Mouse (Mus musculus) stomach, embryonic 15.5 days (tissue): ENCODE measurements around the gene Rcn3. TPM values are rescaled to one million over a fixed set of nuclear protein-coding genes. Genes with fewer than 3 reads are reported as not detected.

Experiments used
- ATAC-seq: fragments of 200-750 bp; cut with Nextera tagmentation; 2 replicates; pipeline ENCODE4 v1.8.0; 2017; ENCODE audit warnings: low read depth, moderate number of reproducible peaks, moderate TSS enrichment; ENCODE audit not compliant: insufficient read depth, low FRiP score
- H3K27ac ChIP-seq: fragments of 300-500 bp; sonication (generic); 2 replicates; pipeline ENCODE4 v1.5.1; 2015; ENCODE audit warnings: mild to moderate bottlenecking, inconsistent platforms
- H3K27me3 ChIP-seq: fragments of 300-500 bp; sonication (generic); replicated peaks from 2 replicates; pipeline ENCODE4 v1.6.1; 2015; ENCODE audit warnings: inconsistent platforms
- H3K36me3 ChIP-seq: fragments of 300-500 bp; sonication (generic); 2 replicates; pipeline ENCODE4 v1.6.1; 2015; ENCODE audit warnings: inconsistent platforms
- H3K4me1 ChIP-seq: fragments of 300-500 bp; sonication (generic); 2 replicates; pipeline ENCODE4 v1.6.1; 2015; ENCODE audit warnings: inconsistent platforms
- H3K4me2 ChIP-seq: fragments of 300-500 bp; sonication (generic); 2 replicates; pipeline ENCODE4 v1.6.1; 2015; ENCODE audit warnings: mild to moderate bottlenecking, inconsistent platforms
- H3K4me3 ChIP-seq: fragments of 300-500 bp; sonication (generic); replicated peaks from 2 replicates; pipeline ENCODE4 v1.5.1; 2015; ENCODE audit warnings: inconsistent platforms
- H3K9ac ChIP-seq: fragments of 300-500 bp; sonication (generic); 2 replicates; pipeline ENCODE4 v1.6.1; 2015; ENCODE audit warnings: inconsistent platforms
- H3K9me3 ChIP-seq: fragments of 300-500 bp; sonication (generic); 2 replicates; pipeline ENCODE4 v1.6.1; 2016; ENCODE audit warnings: inconsistent platforms
- WGBS: fragments of 180-500 bp; shearing (Covaris S2); methylation state at CpG from one replicate; pipeline ENCODE4 v1.1.7; 2015; 5-methylcytosine and 5-hydroxymethylcytosine counted together
- polyA plus RNA-seq: library from polyadenylated mRNA; unstranded; fragments of >200 nt; fragmentation: Nextera tagmentation; extraction: Ambion mirVana; gene quantifications from 2 replicates; pipeline ENCODE4 v1.2.1, GENCODE M21; 2015

Gene Rcn3
- polyA plus RNA-seq, 1 experiment from 2014 or later: 320 TPM

DNA sequence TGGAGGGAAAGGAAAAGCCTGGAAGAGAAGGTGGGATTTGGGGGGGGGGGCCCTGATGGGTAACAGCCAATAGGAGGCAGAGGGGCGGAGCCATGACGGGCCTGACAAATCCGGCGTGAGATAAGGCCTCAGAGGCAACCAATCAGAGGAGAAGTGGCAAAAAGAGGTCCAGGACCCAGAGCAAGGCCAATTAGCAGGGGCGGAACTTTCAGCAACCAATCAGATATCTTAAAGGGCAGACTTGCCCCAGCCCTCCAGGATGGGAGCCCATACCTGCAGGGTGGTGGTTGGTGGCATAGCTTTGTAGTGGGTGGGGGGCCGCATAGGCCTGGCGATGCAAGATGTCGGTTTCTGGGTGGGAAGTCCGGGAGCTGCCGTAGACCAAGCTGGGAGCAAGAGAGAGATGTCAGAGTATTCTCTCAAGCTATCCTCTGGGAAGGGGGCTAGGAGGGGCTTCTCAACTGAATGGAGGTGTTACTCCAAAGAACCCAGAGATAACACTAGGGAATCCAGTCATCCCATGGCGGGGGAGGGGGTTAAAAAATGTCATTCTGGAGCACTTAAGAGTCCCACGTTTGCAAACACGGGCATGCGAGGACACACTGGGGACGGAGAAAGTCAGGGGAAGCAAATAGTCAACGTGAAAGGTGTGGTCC is 40.9 kb downstream of the Rcn3 start:
- peak overlapping the region; percentile 82 for H3K4me3 ChIP-seq
- ATAC-seq: peak; percentile 12
- H3K4me1 ChIP-seq: peaks cover 17% of the 10 kb centered on the region
- H3K27me3 ChIP-seq: no peaks in the 10 kb centered on the region
- no peaks in the 10 kb centered on the region for H3K9me3 ChIP-seq
- H3K27ac ChIP-seq: peak overlapping the region; percentile 100; the same call in 1 of the 2 replicates
- 8% methylated on average over 16 of the region's 16 CpGs for WGBS
- H3K9ac ChIP-seq: no peak overlapping the region
- H3K36me3 ChIP-seq: peaks cover 43% of the 10 kb centered on the region
- H3K4me2 ChIP-seq: peak overlapping the region; percentile 94

DNA sequence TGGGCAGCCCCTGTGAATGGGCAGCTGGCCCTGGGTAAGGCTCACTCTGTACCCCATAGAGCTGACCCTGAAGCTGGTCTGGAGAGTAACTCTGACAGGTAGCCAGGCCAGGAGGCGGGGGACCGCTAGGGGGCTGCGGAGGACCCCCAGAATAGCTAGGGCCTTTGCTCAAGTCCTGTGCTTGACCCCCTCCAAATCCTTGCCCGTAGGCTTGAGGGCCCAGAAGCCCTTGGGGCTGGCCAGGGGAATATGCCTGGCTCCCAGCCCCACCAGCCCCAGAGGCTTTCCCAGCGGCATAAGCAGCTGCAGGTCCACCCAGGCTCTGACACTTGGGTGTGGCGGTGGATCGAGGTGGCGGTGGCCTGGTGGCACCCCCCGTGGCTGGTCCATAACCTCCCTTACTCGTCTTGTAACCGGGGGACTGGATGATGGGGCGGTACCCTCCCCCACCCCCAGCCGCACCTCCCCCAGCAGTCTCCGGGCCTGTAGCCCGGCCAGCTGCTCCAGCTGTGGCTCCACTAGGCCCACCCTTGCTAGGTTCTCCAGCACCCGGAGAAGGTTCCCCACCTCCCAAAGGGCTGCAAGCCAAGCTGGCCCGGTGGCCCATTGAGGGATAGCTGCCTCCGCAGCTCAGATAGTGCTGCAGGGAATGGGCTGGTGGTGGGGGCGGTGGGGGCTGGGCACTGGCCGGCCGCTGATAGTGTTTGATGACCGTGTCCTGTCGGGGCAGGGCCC is 42.9 kb downstream of the Rcn3 start:
- no peak for ATAC-seq
- H3K36me3 ChIP-seq: peaks cover 60% of the 10 kb centered on the region
- H3K4me1 ChIP-seq: peaks cover 17% of the 10 kb centered on the region
- H3K9me3 ChIP-seq: no peaks in the 10 kb centered on the region
- H3K9ac ChIP-seq: no peak overlapping the region
- no peak overlapping the region for H3K4me3 ChIP-seq
- no peaks in the 10 kb centered on the region for H3K27me3 ChIP-seq
- no peak overlapping the region for H3K27ac ChIP-seq
- WGBS: 92% methylated on average over 23 of the region's 23 CpGs
- H3K4me2 ChIP-seq: no peak overlapping the region

- H3K36me3 ChIP-seq: peaks cover 67% of the 10 kb centered on the region
- H3K9ac ChIP-seq: no peak overlapping the region
- peaks cover 17% of the 10 kb centered on the region for H3K4me1 ChIP-seq
- H3K4me2 ChIP-seq: no peak overlapping the region
- ATAC-seq: no peak
- H3K27ac ChIP-seq: no peak overlapping the region
- WGBS: 92% methylated on average over 36 of the region's 38 CpGs
- H3K9me3 ChIP-seq: no peaks in the 10 kb centered on the region
- H3K27me3 ChIP-seq: no peaks in the 10 kb centered on the region
- H3K4me3 ChIP-seq: no peak overlapping the region
Measured at GRCm38 (mm10) chr7:45048001-45048890, 43.8 kb downstream of the Rcn3 start.

DNA sequence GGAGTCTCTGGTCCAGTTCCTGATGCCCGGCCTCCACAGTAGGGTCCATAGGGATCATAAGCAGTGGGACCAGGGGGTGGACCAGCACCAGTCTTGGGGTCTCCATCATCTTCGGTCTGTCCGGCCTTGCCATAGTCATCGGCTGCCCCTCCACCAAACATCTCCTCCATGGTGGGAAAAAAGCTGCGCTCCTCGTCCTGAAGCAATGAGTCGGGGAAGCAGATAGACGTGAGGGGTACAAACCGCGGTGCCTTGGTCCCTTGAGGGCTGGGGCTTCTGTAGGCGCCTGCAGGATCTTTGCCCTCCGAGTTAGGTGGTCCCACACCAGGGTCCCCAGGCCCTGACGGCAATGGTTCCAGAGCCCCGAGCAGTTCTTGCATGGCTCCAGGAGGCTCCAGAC is 44.5 kb downstream of the Rcn3 start:
- no peak overlapping the region for H3K9ac ChIP-seq
- H3K27me3 ChIP-seq: no peaks in the 10 kb centered on the region
- peaks cover 75% of the 10 kb centered on the region for H3K36me3 ChIP-seq
- no peak overlapping the region for H3K27ac ChIP-seq
- H3K4me3 ChIP-seq: no peak overlapping the region
- ATAC-seq: no peak
- no peaks in the 10 kb centered on the region for H3K9me3 ChIP-seq
- peaks cover 17% of the 10 kb centered on the region for H3K4me1 ChIP-seq
- H3K4me2 ChIP-seq: no peak overlapping the region
- WGBS: 93% methylated on average over 14 of the region's 14 CpGs

DNA sequence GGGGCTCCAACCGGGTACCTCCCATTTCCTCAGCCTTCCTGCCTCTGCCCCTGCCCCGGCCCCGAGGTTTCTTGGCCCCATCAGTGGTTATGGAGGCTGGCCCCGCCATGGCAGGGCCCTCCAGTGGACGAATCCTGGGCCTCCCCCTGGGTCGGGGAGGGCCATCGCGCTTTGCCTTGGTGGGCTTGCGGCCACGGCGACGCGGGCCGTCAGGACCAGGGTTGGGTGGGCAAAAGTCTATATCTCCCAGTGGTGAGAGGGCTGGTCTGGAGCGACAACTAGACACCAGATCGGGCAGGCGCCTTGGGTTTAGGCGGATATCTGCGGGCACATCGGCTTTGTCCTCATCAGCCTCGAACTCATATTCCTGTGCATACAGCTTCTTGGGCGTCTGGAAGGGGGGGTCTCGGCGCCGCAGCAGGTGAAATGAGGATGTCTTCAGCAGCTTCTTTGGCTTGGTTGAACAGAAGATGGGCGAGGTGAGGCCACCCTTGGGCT is 45.1 kb downstream of the Rcn3 start:
- ATAC-seq: no peak
- no peaks in the 10 kb centered on the region for H3K9me3 ChIP-seq
- no peak overlapping the region for H3K4me3 ChIP-seq
- H3K4me1 ChIP-seq: peaks cover 12% of the 10 kb centered on the region
- H3K27ac ChIP-seq: no peak overlapping the region
- H3K36me3 ChIP-seq: peaks cover 75% of the 10 kb centered on the region
- H3K4me2 ChIP-seq: no peak overlapping the region
- WGBS: 94% methylated on average over 26 of the region's 26 CpGs
- H3K27me3 ChIP-seq: no peaks in the 10 kb centered on the region
- no peak overlapping the region for H3K9ac ChIP-seq

- Histone ChIP-seq H3K27ac (no peak overlapping the region), H3K4me3 (no peak overlapping the region), H3K27me3 (no peaks in the 10 kb centered on the region), H3K9ac (no peak overlapping the region), H3K4me1 (0 out of 2 replicates have a peak, but pooled peaks cover 2% of the 10 kb centered on the region), H3K4me2 (no peak overlapping the region), H3K9me3 (no peaks in the 10 kb centered on the region), H3K36me3 (peaks cover 79% of the 10 kb centered on the region)
- no peak for ATAC-seq
- 90% methylated on average over 22 of the region's 22 CpGs for WGBS
Measured at GRCm38 (mm10) chr7:45045741-45046140, 46.3 kb downstream of the Rcn3 start.

GRCm38 (mm10) chr7:45043307-45043706 is 48.7 kb downstream of the Rcn3 start:
- no peak overlapping the region for H3K27ac ChIP-seq
- WGBS: 93% methylated on average over 14 of the region's 14 CpGs
- no peak overlapping the region for H3K4me3 ChIP-seq
- H3K36me3 ChIP-seq: peaks cover 72% of the 10 kb centered on the region
- ATAC-seq: no peak
- no peaks in the 10 kb centered on the region for H3K4me1 ChIP-seq
- H3K9me3 ChIP-seq: no peaks in the 10 kb centered on the region
- no peak overlapping the region for H3K9ac ChIP-seq
- H3K27me3 ChIP-seq: no peaks in the 10 kb centered on the region
- no peak overlapping the region for H3K4me2 ChIP-seq

- Histone ChIP-seq H3K9ac (no peak overlapping the region), H3K4me3 (no peak overlapping the region), H3K27me3 (no peaks in the 10 kb centered on the region), H3K9me3 (no peaks in the 10 kb centered on the region), H3K36me3 (peaks cover 62% of the 10 kb centered on the region), H3K27ac (no peak overlapping the region), H3K4me2 (no peak overlapping the region), H3K4me1 (no peaks in the 10 kb centered on the region)
- WGBS: 91% methylated on average over 9 of the region's 9 CpGs
- ATAC-seq: no peak
Measured at GRCm38 (mm10) chr7:45040851-45041250, 51.2 kb downstream of the Rcn3 start.

DNA sequence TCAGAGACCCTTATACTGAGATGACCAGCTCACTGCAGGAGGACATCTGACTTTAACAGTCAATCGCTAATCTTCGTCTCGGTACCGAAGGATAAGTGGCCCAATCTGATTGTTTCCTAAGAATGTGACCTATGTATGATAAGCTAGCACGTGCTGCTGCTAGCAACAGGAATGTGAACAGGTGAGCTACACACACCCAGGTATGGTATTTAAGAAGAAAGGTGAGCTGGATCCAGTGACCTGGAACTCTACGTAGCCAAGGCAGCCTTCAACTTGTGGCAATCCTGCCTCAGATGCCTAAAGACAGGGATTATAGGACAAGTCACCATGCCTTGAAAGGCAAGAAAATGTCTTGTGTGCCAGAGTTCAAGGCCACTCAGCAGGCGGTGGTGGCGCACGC is 53.6 kb downstream of the Rcn3 start:
- Histone ChIP-seq H3K27me3 (no peaks in the 10 kb centered on the region), H3K4me1 (no peaks in the 10 kb centered on the region), H3K27ac (no peak overlapping the region), H3K9ac (no peak overlapping the region), H3K4me2 (no peak overlapping the region), H3K4me3 (no peak overlapping the region), H3K9me3 (no peaks in the 10 kb centered on the region), H3K36me3 (peaks cover 66% of the 10 kb centered on the region)
- ATAC-seq: no peak
- WGBS: 89% methylated on average over 9 of the region's 9 CpGs

DNA sequence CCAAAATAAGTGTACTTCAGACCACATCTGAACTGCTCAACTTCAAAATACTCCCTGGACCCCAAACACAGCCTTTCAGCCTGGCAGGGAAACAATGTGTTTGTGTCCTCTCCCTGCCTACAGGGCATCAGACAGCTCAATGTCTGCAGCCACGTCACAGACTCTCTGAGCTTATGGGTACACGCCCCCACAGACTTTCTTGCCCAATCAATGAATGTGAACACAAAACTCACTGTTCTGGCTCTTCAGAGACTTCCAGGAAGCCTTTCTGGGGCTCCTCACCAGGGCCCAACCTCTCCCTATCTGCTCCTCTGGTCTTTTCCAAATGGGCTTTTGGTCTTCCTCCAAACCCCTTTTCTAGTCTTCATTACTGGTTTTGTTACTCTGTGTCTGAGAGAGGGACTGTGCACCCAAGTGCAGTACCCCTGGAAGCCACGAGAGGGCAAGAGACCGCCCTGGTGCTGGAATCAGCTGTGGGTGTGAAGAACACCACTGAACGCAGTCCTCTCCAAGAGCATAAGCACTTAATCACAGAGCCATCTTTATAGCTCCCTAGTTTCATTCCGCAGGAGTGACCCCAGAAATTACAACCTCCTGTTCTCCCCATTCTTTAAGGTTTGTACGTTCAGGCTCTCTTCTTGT is 54.2 kb downstream of the Rcn3 start:
- Histone ChIP-seq H3K4me1 (no peaks in the 10 kb centered on the region), H3K36me3 (peaks cover 65% of the 10 kb centered on the region), H3K4me2 (no peak overlapping the region), H3K9ac (no peak overlapping the region), H3K27ac (no peak overlapping the region), H3K4me3 (no peak overlapping the region), H3K9me3 (no peaks in the 10 kb centered on the region), H3K27me3 (no peaks in the 10 kb centered on the region)
- no peak for ATAC-seq
- WGBS: 66% methylated on average over 7 of the region's 7 CpGs

DNA sequence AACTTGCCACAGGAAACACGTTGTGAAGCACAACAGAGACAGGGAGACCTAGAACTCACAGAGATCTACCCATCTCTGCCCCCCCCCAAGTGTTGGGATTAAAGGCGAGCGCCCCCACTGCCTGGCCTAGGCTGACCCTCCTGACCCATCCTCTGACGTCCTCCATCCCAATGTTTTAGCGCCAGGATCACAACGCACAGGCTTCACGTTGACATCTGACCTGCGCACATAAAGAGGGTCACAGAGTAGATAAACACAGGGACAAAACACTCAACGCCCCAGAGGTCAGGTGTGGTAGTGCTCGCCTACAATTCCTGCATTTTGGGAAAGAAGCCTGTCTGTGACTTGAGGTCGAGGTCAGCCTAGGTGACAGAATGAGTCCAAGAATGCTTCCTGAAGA is 55.3 kb downstream of the Rcn3 start:
- Histone ChIP-seq H3K4me3 (no peak overlapping the region), H3K9me3 (no peaks in the 10 kb centered on the region), H3K9ac (no peak overlapping the region), H3K27ac (no peak overlapping the region), H3K36me3 (peaks cover 70% of the 10 kb centered on the region), H3K27me3 (no peaks in the 10 kb centered on the region), H3K4me2 (no peak overlapping the region), H3K4me1 (no peaks in the 10 kb centered on the region)
- ATAC-seq: no peak
- WGBS: 81% methylated on average over 11 of the region's 11 CpGs
